Mouse (Mus musculus) hindbrain, postnatal 0 days (tissue): ENCODE data around the gene Umad1. TPM values are rescaled to one million over a fixed set of nuclear protein-coding genes. Genes with fewer than 3 reads are reported as not detected.

ENCODE experiments used
- ATAC-seq: fragments of 200-750 bp; cut with Nextera tagmentation; 2 replicates; pipeline ENCODE4 v1.8.0; 2017; ENCODE audit warnings: mild to moderate bottlenecking, moderate TSS enrichment, moderate library complexity
- DNase-seq: peaks from one replicate; pipeline ENCODE4 v3.0.0-alpha.2; 2015; ENCODE audit warnings: low spot score
- H3K27ac ChIP-seq: fragments of 300-500 bp; sonication (generic); 2 replicates; pipeline ENCODE4 v1.5.1; 2014; ENCODE audit warnings: mild to moderate bottlenecking
- H3K27me3 ChIP-seq: fragments of 300-500 bp; sonication (generic); 2 replicates; pipeline ENCODE4 v1.6.1; 2014; ENCODE audit warnings: low read length, mixed read lengths; ENCODE audit not compliant: insufficient read depth
- H3K36me3 ChIP-seq: fragments of 300-500 bp; sonication (generic); 2 replicates; pipeline ENCODE4 v1.6.1; 2014; ENCODE audit warnings: low read length, mixed read lengths; ENCODE audit not compliant: insufficient read depth
- H3K4me1 ChIP-seq: fragments of 300-500 bp; sonication (generic); 2 replicates; pipeline ENCODE4 v1.6.1; 2014; ENCODE audit warnings: antibody characterized with exemption, low read length, mixed read lengths; ENCODE audit not compliant: insufficient read depth
- H3K4me2 ChIP-seq: fragments of 300-500 bp; sonication (generic); 2 replicates; pipeline ENCODE4 v1.6.1; 2014; ENCODE audit warnings: low read depth, mild to moderate bottlenecking, low read length, moderate library complexity, mixed read lengths
- H3K4me3 ChIP-seq: fragments of 300-500 bp; sonication (generic); 2 replicates; pipeline ENCODE4 v1.5.1; 2014; ENCODE audit warnings: low read length
- H3K9ac ChIP-seq: fragments of 300-500 bp; sonication (generic); replicated peaks from 2 replicates; pipeline ENCODE4 v1.6.1; 2014; ENCODE audit warnings: mild to moderate bottlenecking, low read length, moderate library complexity, mixed read lengths
- H3K9me3 ChIP-seq: fragments of 300-500 bp; sonication (generic); 2 replicates; pipeline ENCODE4 v1.6.1; 2016; ENCODE audit warnings: low read length, mixed read lengths
- CTCF ChIP-seq: IDR thresholded peaks from 2 replicates; pipeline ENCODE4 v1.5.1; 2016; ENCODE audit warnings: antibody characterized with exemption, control low read depth, low read depth
- WGBS: fragments of 180-500 bp; shearing (Covaris S2); extraction: QIAGEN DNeasy Blood & Tissue Kit; methylation state at CpG from one replicate; pipeline ENCODE4 v1.1.7; 2014; 5-methylcytosine and 5-hydroxymethylcytosine counted together
- polyA plus RNA-seq: library from polyadenylated mRNA; unstranded; fragments of >200 nt; fragmentation: Nextera tagmentation; extraction: Ambion mirVana; gene quantifications from 2 replicates; pipeline ENCODE4 v1.2.1, GENCODE M21; 2015
- total RNA-seq: library from RNA; depleted of rRNA; stranded (reverse); fragments of >200 nt; gene quantifications from 2 replicates; pipeline ENCODE4 v1.2.3, GENCODE M21; 2014

Umad1 gene
- total and polyA plus RNA-seq, 2 experiments from 2014 or later, result 24.2 to 57.8 TPM

DNA sequence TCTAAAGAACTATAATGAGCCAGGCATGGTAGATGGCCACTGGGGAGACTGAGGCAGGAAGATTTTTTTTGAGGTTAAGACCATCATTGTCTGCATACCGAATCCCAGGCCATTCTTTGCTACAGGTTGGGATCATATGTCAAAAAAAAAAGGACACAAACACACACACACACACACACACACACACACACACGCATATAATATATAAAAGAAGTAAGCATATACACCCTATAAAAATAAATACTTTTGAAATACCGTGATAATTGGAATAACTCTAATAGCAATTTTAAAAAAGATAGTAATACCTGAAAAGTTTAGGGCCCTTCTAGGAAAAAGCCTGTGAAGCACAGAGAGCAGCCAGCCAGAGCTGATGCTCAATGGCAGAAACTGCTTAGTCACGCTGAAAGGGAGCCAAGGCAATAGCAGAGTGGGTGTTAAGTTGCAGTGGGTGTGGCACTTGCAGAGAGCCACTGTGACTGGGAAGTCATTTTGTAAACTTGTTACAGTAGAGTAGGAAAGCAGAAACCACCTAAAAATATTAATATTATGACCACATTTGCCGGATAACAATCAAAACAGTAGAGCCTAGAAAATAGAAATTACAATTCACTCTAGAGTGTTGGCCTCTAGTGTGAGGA is 86.2 kb downstream of the Umad1 start:
- H3K27ac ChIP-seq, result no peak overlapping the region
- no peak for ATAC-seq

DNA sequence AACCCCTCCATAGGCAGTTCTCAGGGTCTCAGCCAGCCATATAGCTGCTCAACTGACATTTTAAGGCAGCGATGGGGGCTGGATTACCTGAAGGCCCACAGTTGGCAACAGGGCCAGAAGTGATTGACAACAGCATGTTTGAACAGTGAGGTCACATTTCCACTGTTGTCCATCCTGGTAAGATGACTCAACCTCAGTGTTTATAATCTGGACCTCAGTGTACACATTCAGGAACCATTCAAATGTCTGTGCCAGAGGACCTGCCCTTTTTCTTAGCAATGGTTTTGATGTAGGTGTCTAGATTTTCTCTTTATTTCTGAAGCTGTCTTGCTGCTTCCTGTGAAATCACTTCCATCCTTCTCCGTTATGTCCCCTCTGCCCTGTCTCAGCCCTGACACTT is 88.1 kb downstream of the Umad1 start:
- 96% methylated on average over 2 of the region's 2 CpGs for WGBS
- no peak for TF ChIP-seq CTCF

More for the DNA sequence above, 86.2 kb downstream of the Umad1 start:
- Histone ChIP-seq H3K9ac (no peak overlapping the region), H3K4me3 (no peak overlapping the region), H3K9me3 (no peaks in the 10 kb centered on the region), H3K4me1 (no peaks in the 10 kb centered on the region), H3K4me2 (no peak overlapping the region), H3K36me3 (no peaks in the 10 kb centered on the region), H3K27me3 (no peaks in the 10 kb centered on the region)
- TF ChIP-seq CTCF, result no peak
- DNase-seq, result peak; percentile 25
- 75% methylated on average over 5 of the region's 5 CpGs for WGBS

DNA sequence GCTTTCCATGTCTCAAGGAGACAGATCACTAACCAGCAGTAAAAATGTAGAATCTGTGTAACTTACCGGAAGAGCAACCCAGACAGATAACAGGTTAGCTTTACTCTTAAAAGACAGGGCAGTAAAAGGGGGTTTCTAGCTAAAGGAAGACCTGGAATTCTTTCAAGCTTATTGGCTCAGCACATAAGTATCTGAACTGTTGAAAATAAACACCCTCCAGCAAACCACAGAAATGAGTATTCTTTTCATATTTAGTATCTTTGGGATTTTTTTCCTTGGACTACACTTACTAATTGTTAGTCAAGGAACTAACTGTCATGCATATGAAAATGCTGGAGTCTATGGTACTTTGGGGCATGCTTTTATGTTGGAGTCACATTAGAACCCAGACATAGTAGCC is 89.3 kb downstream of the Umad1 start:
- Histone ChIP-seq H3K4me3 (no peak overlapping the region), H3K4me2 (no peak overlapping the region), H3K27me3 (no peaks in the 10 kb centered on the region), H3K36me3 (no peaks in the 10 kb centered on the region), H3K4me1 (no peaks in the 10 kb centered on the region), H3K27ac (no peak overlapping the region), H3K9ac (no peak overlapping the region), H3K9me3 (no peaks in the 10 kb centered on the region)
- 88% methylated on average over 1 of the region's 1 CpGs for WGBS
- no peak for TF ChIP-seq CTCF
- ATAC-seq (no peak), DNase-seq (no peak)

More for the DNA sequence above, 88.1 kb downstream of the Umad1 start:
- Histone ChIP-seq H3K9me3 (no peaks in the 10 kb centered on the region), H3K36me3 (no peaks in the 10 kb centered on the region), H3K4me1 (no peaks in the 10 kb centered on the region), H3K27me3 (no peaks in the 10 kb centered on the region), H3K4me2 (no peak overlapping the region), H3K4me3 (no peak overlapping the region), H3K9ac (no peak overlapping the region), H3K27ac (no peak overlapping the region)
- DNase-seq, result no peak
- no peak for ATAC-seq

DNA sequence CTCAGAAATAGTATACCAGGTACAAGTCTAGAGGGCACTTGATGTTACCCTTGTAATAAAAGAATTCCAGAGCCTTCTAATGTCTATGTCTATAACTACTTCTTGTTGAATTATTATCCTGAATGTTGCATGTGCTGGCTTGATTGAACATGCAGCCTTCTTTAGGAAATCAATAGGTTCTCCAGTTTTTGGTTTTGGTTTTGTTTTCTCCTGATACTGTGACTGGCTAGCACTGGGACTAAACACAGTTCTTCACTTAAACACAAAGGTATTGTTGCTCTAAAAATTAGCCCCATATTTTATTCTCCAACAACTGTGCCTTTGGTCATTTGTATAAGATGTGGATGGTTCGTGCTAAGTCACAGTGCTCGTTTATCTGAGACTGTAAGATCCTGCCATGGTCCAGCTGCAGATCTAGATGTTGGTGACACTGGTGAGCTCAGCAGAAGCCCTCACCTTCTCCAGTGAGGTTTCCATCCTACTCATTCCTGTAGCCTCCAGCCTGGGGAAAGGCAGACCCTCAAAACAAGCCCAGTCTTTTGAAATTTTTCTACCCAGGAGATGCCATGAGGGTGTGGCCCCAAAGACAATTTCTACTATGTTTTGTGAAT is 90.1 kb downstream of the Umad1 start:
- no peak overlapping the region for H3K4me2 ChIP-seq
- H3K9ac ChIP-seq, result no peak overlapping the region
- no peak for DNase-seq
- H3K36me3 ChIP-seq, result no peaks in the 10 kb centered on the region
- WGBS, result 83% methylated on average over 2 of the region's 2 CpGs
- no peak overlapping the region for H3K4me3 ChIP-seq
- no peaks in the 10 kb centered on the region for H3K27me3 ChIP-seq
- no peaks in the 10 kb centered on the region for H3K9me3 ChIP-seq
- no peak for ATAC-seq
- TF ChIP-seq CTCF, result no peak
- no peak overlapping the region for H3K27ac ChIP-seq
- no peaks in the 10 kb centered on the region for H3K4me1 ChIP-seq

DNA sequence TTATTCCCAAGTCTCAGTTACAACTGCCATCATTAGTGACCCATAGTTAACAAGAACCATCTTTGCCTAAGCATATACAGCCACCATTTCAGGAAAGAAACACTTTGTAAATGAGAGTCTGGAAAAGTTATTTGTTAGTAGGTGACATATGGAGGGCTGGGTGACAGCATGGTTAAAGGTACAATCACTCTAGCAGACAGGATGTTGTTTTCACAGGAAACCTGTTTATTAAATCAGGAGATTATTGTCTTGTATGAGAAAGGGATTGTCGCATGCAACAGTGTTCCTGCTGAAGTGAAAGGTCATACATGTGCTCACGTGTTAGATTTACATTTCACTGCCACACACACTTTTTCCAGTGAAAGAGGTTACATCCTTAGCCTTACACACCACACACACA is 92.4 kb downstream of the Umad1 start:
- Histone ChIP-seq H3K27me3 (no peaks in the 10 kb centered on the region), H3K9ac (no peak overlapping the region), H3K36me3 (no peaks in the 10 kb centered on the region), H3K4me1 (no peaks in the 10 kb centered on the region), H3K27ac (no peak overlapping the region), H3K9me3 (no peaks in the 10 kb centered on the region), H3K4me2 (no peak overlapping the region), H3K4me3 (no peak overlapping the region)
- no peak for DNase-seq
- 94% methylated on average over 2 of the region's 2 CpGs for WGBS
- TF ChIP-seq CTCF, result no peak
- no peak for ATAC-seq

DNA sequence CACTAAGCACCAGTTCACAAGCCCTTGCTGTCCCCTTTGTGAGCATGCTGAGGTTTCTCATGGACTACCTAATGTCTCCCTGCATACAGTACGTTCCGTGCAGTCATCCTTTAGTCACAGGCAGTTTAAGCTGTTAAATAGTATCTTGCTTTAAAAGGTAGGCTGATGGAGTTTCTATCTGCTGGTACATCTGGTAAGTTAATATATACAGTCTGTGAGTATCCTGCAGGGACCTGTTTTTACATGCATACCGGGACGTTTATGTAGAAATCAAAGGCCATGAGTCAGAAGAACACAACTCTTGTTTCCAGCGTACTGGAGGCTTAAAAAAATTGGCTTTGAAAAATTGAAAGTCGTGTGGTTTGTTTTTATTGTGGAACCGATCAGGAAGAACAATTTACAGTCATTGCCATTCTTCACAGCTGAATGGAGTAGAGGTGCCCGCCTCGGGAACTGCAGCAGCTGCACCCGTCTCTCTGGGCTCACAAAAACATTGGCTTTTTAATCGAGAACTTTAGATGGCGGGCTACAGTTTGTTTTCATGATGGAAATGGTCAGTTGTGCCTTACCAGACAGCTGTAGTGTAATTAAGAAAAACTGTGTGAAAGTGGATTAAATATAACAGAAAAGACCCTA is 93.6 kb downstream of the Umad1 start:
- DNase-seq, result peak; percentile 46
- no peak for TF ChIP-seq CTCF
- 23% methylated on average over 12 of the region's 12 CpGs for WGBS
- H3K4me3 ChIP-seq, result peak overlapping the region; percentile 2; the same call in 1 of the 2 replicates
- no peaks in the 10 kb centered on the region for H3K36me3 ChIP-seq
- H3K4me2 ChIP-seq, result peak overlapping the region; percentile 43
- no peaks in the 10 kb centered on the region for H3K9me3 ChIP-seq
- no peaks in the 10 kb centered on the region for H3K4me1 ChIP-seq
- no peak overlapping the region for H3K27ac ChIP-seq
- H3K27me3 ChIP-seq, result no peaks in the 10 kb centered on the region
- H3K9ac ChIP-seq, result no peak overlapping the region
- ATAC-seq, result peak; percentile 62; the same call in 1 of the 2 replicates

DNA sequence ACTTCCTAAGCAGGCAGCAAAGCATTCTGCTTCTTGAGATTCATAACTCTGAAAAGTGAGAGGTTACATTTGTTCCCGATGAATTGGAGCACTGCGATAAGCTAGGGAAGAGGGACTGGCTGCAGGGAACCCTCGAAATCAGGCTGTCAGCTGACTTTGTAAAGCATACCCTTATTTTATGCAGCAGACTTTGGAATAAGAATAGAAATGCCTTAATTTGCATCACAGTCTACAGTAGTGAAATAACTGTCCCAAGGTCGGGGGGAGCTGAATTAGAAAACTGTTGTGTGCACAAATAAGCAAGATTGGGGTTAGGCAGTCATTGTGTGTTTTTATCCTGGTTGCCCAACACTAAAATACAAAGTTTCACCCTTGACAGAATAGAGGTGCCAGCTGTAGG is 94.4 kb downstream of the Umad1 start:
- 37% methylated on average over 4 of the region's 4 CpGs for WGBS
- Histone ChIP-seq H3K4me3 (no peak overlapping the region), H3K36me3 (no peaks in the 10 kb centered on the region), H3K9me3 (no peaks in the 10 kb centered on the region), H3K4me2 (0 out of 2 replicates have a peak overlapping the region, but pooled peaks have one; percentile 43), H3K9ac (no peak overlapping the region), H3K27ac (no peak overlapping the region), H3K4me1 (no peaks in the 10 kb centered on the region), H3K27me3 (no peaks in the 10 kb centered on the region)
- DNase-seq, result no peak
- no peak for ATAC-seq
- TF ChIP-seq CTCF, result no peak
